Mouse (Mus musculus): ENCODE results near the gene 1700028J19Rik. TPM values are rescaled to one million over a fixed set of nuclear protein-coding genes. Genes with fewer than 3 reads are reported as not detected.
"Not testable (repeated sequence)": the region's sequence is repeated elsewhere in the genome, so short reads cannot be mapped to it uniquely, and the experiment has no call there.

1700028J19Rik gene
- polyA plus RNA-seq, 1 experiment from 2014 or later, result 1.1 TPM

- no peak for DNase-seq (ENCODE audit: low spot score)
- Histone ChIP-seq H3K4me2 (ENCODE audit: low read depth, severe bottlenecking) (peak overlapping the region; percentile 71), H3K9ac (ENCODE audit: low read length) (peak overlapping the region; percentile 96), H3K9me3 (ENCODE audit: control insufficient read depth, low read length) (no peaks in the 10 kb centered on the region), H3K27me3 (ENCODE audit: control insufficient read depth, insufficient read depth, low read length) (no peaks in the 10 kb centered on the region), H3K4me3 (ENCODE audit: low read depth, low read length) (peak overlapping the region; percentile 88), H3K36me3 (ENCODE audit: control insufficient read depth, insufficient read depth, low read length) (peaks cover 14% of the 10 kb centered on the region; the same call in 1 of the 2 replicates), H3K27ac (replicated peaks; ENCODE audit: low read depth, low read length) (peak overlapping the region; percentile 56; the same call in 1 of the 2 replicates), H3K4me1 (ENCODE audit: control insufficient read depth, insufficient read depth, low read length) (peaks cover 5% of the 10 kb centered on the region; the same call in 1 of the 2 replicates)
- WGBS, result 0% methylated on average over 23 of the region's 23 CpGs
- peak; percentile 18 for ATAC-seq (ENCODE audit: insufficient number of reproducible peaks, low FRiP score, low TSS enrichment, low read depth)
Observed at GRCm38 (mm10) chr7:44246984-44247470, 532 bp upstream of the 1700028J19Rik start.

- DNase-seq (ENCODE audit: low spot score), result no peak
- peaks cover 5% of the 10 kb centered on the region; the same call in 1 of the 2 replicates for H3K4me1 ChIP-seq (ENCODE audit: control insufficient read depth, insufficient read depth, low read length)
Observed at GRCm38 (mm10) chr7:44244080-44244479, 2.4 kb downstream of the 1700028J19Rik start.

GRCm38 (mm10) chr7:44241163-44241562, 5.3 kb downstream of the 1700028J19Rik start:
- H3K4me1 ChIP-seq (ENCODE audit: control insufficient read depth, insufficient read depth, low read length), result peaks cover 5% of the 10 kb centered on the region; the same call in 1 of the 2 replicates
- H3K36me3 ChIP-seq (ENCODE audit: control insufficient read depth, insufficient read depth, low read length), result no peaks in the 10 kb centered on the region
- H3K4me2 ChIP-seq (ENCODE audit: low read depth, severe bottlenecking), result no peak overlapping the region
- no peaks in the 10 kb centered on the region for H3K9me3 ChIP-seq (ENCODE audit: control insufficient read depth, low read length)
- H3K27ac ChIP-seq (replicated peaks; ENCODE audit: low read depth, low read length), result no peak overlapping the region
- no peak for DNase-seq (ENCODE audit: low spot score)
- no peak overlapping the region for H3K9ac ChIP-seq (ENCODE audit: low read length)
- H3K27me3 ChIP-seq (ENCODE audit: control insufficient read depth, insufficient read depth, low read length), result no peaks in the 10 kb centered on the region
- no peak for ATAC-seq (ENCODE audit: insufficient number of reproducible peaks, low FRiP score, low TSS enrichment, low read depth)
- no peak overlapping the region for H3K4me3 ChIP-seq (ENCODE audit: low read depth, low read length)
- 65% methylated on average over 2 of the region's 2 CpGs for WGBS

More at GRCm38 (mm10) chr7:44244080-44244479, 2.4 kb downstream of the 1700028J19Rik start:
- H3K9ac ChIP-seq (ENCODE audit: low read length), result no peak overlapping the region
- WGBS, result 70% methylated on average over 1 of the region's 1 CpGs
- no peak overlapping the region for H3K4me3 ChIP-seq (ENCODE audit: low read depth, low read length)
- H3K27me3 ChIP-seq (ENCODE audit: control insufficient read depth, insufficient read depth, low read length), result no peaks in the 10 kb centered on the region
- no peak overlapping the region for H3K27ac ChIP-seq (replicated peaks; ENCODE audit: low read depth, low read length)
- no peak overlapping the region for H3K4me2 ChIP-seq (ENCODE audit: low read depth, severe bottlenecking)
- H3K9me3 ChIP-seq (ENCODE audit: control insufficient read depth, low read length), result no peaks in the 10 kb centered on the region
- no peak for ATAC-seq (ENCODE audit: insufficient number of reproducible peaks, low FRiP score, low TSS enrichment, low read depth)
- H3K36me3 ChIP-seq (ENCODE audit: control insufficient read depth, insufficient read depth, low read length), result no peaks in the 10 kb centered on the region; the same call in 1 of the 2 replicates

- H3K4me3 ChIP-seq (ENCODE audit: low read depth, low read length), result no peak overlapping the region
- H3K27me3 ChIP-seq (ENCODE audit: control insufficient read depth, insufficient read depth, low read length), result no peaks in the 10 kb centered on the region
- H3K9ac ChIP-seq (ENCODE audit: low read length), result no peak overlapping the region
- peaks cover 5% of the 10 kb centered on the region; the same call in 1 of the 2 replicates for H3K4me1 ChIP-seq (ENCODE audit: control insufficient read depth, insufficient read depth, low read length)
- H3K9me3 ChIP-seq (ENCODE audit: control insufficient read depth, low read length), result no peaks in the 10 kb centered on the region
- H3K27ac ChIP-seq (replicated peaks; ENCODE audit: low read depth, low read length), result no peak overlapping the region
- 50% methylated on average over 1 of the region's 1 CpGs for WGBS
- no peak overlapping the region for H3K4me2 ChIP-seq (ENCODE audit: low read depth, severe bottlenecking)
- ATAC-seq (ENCODE audit: insufficient number of reproducible peaks, low FRiP score, low TSS enrichment, low read depth) (no peak), DNase-seq (ENCODE audit: low spot score) (no peak)
- H3K36me3 ChIP-seq (ENCODE audit: control insufficient read depth, insufficient read depth, low read length), result no peaks in the 10 kb centered on the region
Observed at GRCm38 (mm10) chr7:44240712-44241111, 5.8 kb downstream of the 1700028J19Rik start.

GRCm38 (mm10) chr7:44239913-44240312, 6.6 kb downstream of the 1700028J19Rik start:
- Histone ChIP-seq H3K36me3 (ENCODE audit: control insufficient read depth, insufficient read depth, low read length) (no peaks in the 10 kb centered on the region), H3K9me3 (ENCODE audit: control insufficient read depth, low read length) (no peaks in the 10 kb centered on the region), H3K27ac (replicated peaks; ENCODE audit: low read depth, low read length) (no peak overlapping the region), H3K27me3 (ENCODE audit: control insufficient read depth, insufficient read depth, low read length) (no peaks in the 10 kb centered on the region), H3K4me2 (ENCODE audit: low read depth, severe bottlenecking) (no peak overlapping the region), H3K9ac (ENCODE audit: low read length) (no peak overlapping the region), H3K4me3 (ENCODE audit: low read depth, low read length) (no peak overlapping the region), H3K4me1 (ENCODE audit: control insufficient read depth, insufficient read depth, low read length) (no peaks in the 10 kb centered on the region)
- ATAC-seq (ENCODE audit: insufficient number of reproducible peaks, low FRiP score, low TSS enrichment, low read depth) (no peak), DNase-seq (ENCODE audit: low spot score) (no peak)
- WGBS, result 65% methylated on average over 2 of the region's 2 CpGs

- no peak within 1 kb of the TSS for H3K9ac ChIP-seq (ENCODE audit: low read length)
- ATAC-seq (ENCODE audit: insufficient number of reproducible peaks, low FRiP score, low TSS enrichment, low read depth) (no peak), DNase-seq (ENCODE audit: low spot score) (no peak)
- H3K27me3 ChIP-seq (ENCODE audit: control insufficient read depth, insufficient read depth, low read length), result no peaks in the 10 kb centered on the region
- WGBS, result 82% methylated on average over 3 of the region's 3 CpGs
- no peak within 1 kb of the TSS for H3K4me2 ChIP-seq (ENCODE audit: low read depth, severe bottlenecking)
- no peak within 1 kb of the TSS for H3K4me3 ChIP-seq (ENCODE audit: low read depth, low read length)
- no peaks in the 10 kb centered on the region for H3K9me3 ChIP-seq (ENCODE audit: control insufficient read depth, low read length)
- H3K27ac ChIP-seq (replicated peaks; ENCODE audit: low read depth, low read length), result no peak within 1 kb of the TSS
- no peaks in the 10 kb centered on the region for H3K4me1 ChIP-seq (ENCODE audit: control insufficient read depth, insufficient read depth, low read length)
- no peaks in the 10 kb centered on the region for H3K36me3 ChIP-seq (ENCODE audit: control insufficient read depth, insufficient read depth, low read length)
Observed at GRCm38 (mm10) chr7:44235909-44236308, 10.6 kb downstream of the 1700028J19Rik start, which contains the start of gene Gm36864. Gene Gm36864 (plus strand): TSS chr7:44236177.

- Histone ChIP-seq H3K9ac (ENCODE audit: low read length) (no peak within 1 kb of the TSS), H3K4me1 (ENCODE audit: control insufficient read depth, insufficient read depth, low read length) (no peaks in the 10 kb centered on the region), H3K36me3 (ENCODE audit: control insufficient read depth, insufficient read depth, low read length) (no peaks in the 10 kb centered on the region), H3K27me3 (ENCODE audit: control insufficient read depth, insufficient read depth, low read length) (no peaks in the 10 kb centered on the region), H3K9me3 (ENCODE audit: control insufficient read depth, low read length) (no peaks in the 10 kb centered on the region), H3K4me3 (ENCODE audit: low read depth, low read length) (no peak within 1 kb of the TSS), H3K4me2 (ENCODE audit: low read depth, severe bottlenecking) (no peak within 1 kb of the TSS), H3K27ac (replicated peaks; ENCODE audit: low read depth, low read length) (no peak within 1 kb of the TSS)
- WGBS, result 42% methylated on average over 1 of the region's 1 CpGs
- no peak for ATAC-seq (ENCODE audit: insufficient number of reproducible peaks, low FRiP score, low TSS enrichment, low read depth)
- no peak for DNase-seq (ENCODE audit: low spot score)
Observed at GRCm38 (mm10) chr7:44225076-44225475, 21.4 kb downstream of the 1700028J19Rik start, which contains the start of gene Klk1. Gene Klk1 (plus strand): TSS chr7:44225360.

GRCm38 (mm10) chr7:44222335-44222734, 24.2 kb downstream of the 1700028J19Rik start:
- H3K27ac ChIP-seq (replicated peaks; ENCODE audit: low read depth, low read length); DNase-seq (ENCODE audit: low spot score); H3K9me3 ChIP-seq (ENCODE audit: control insufficient read depth, low read length); ATAC-seq (ENCODE audit: insufficient number of reproducible peaks, low FRiP score, low TSS enrichment, low read depth); H3K4me2 ChIP-seq (ENCODE audit: low read depth, severe bottlenecking); H3K27me3 ChIP-seq (ENCODE audit: control insufficient read depth, insufficient read depth, low read length); H3K9ac ChIP-seq (ENCODE audit: low read length); H3K36me3 ChIP-seq (ENCODE audit: control insufficient read depth, insufficient read depth, low read length); H3K4me3 ChIP-seq (ENCODE audit: low read depth, low read length); H3K4me1 ChIP-seq (ENCODE audit: control insufficient read depth, insufficient read depth, low read length): not testable (repeated sequence)
- WGBS, result 86% methylated on average over 5 of the region's 6 CpGs

GRCm38 (mm10) chr7:44221601-44222000, 24.9 kb downstream of the 1700028J19Rik start:
- 67% methylated on average over 8 of the region's 10 CpGs for WGBS
- not testable (repeated sequence) for H3K4me1 ChIP-seq (ENCODE audit: control insufficient read depth, insufficient read depth, low read length); DNase-seq (ENCODE audit: low spot score)

More at GRCm38 (mm10) chr7:44221601-44222000, 24.9 kb downstream of the 1700028J19Rik start:
- not testable (repeated sequence) for H3K4me3 ChIP-seq (ENCODE audit: low read depth, low read length); H3K9ac ChIP-seq (ENCODE audit: low read length); H3K4me2 ChIP-seq (ENCODE audit: low read depth, severe bottlenecking); H3K27me3 ChIP-seq (ENCODE audit: control insufficient read depth, insufficient read depth, low read length); H3K9me3 ChIP-seq (ENCODE audit: control insufficient read depth, low read length); ATAC-seq (ENCODE audit: insufficient number of reproducible peaks, low FRiP score, low TSS enrichment, low read depth); H3K36me3 ChIP-seq (ENCODE audit: control insufficient read depth, insufficient read depth, low read length); H3K27ac ChIP-seq (replicated peaks; ENCODE audit: low read depth, low read length)

Measured in limb, embryonic 11.5 days (tissue).